Mouse (Mus musculus): Measurements from ENCODE around the gene Ube2v1.

DNA sequence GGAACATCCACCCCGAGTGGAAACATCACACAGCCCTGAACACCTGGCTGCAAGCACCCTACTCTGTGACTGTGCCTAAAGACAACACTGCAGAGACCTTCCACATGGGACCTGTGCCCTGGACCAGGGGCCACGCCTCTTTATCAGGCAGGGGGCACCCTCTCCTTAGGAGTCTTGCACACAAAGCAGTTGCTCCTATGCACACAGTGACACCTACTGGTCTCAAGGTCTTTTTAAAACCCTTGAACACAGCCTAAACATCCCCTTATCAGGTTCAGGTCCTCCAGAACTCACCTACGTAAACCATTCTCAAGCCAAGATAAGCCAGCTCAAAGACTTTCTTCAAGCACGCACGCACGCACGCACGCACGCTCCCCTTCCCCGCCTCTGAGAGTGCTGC, 20.6 kb downstream of the Ube2v1 start:
- TF ChIP-seq MAZ (IDR thresholded peaks at IDR 0.05; ENCODE audit: low read depth, low read length) (no peak), EP300 (IDR thresholded peaks at IDR 0.05; ENCODE audit: low read depth in 1 of 2, low read length in 2 of 2) (no peak), POLR2A (IDR thresholded peaks at IDR 0.05; ENCODE audit: control insufficient read depth in 1 of 2, insufficient read depth in 1 of 2, low read depth in 1 of 2, low read length in 2 of 2, poor library complexity in 1 of 2) (no peak), ZNF384 (IDR thresholded peaks at IDR 0.05; ENCODE audit: low read depth, low read length) (no peak), E2F4 (IDR thresholded peaks at IDR 0.05; ENCODE audit: borderline replicate concordance, low read depth, low read length) (no peak), CTCF (IDR thresholded peaks at IDR 0.05 in 2 of 3, conservative IDR thresholded peaks at IDR 0.05 in 1 of 3; ENCODE audit: control insufficient read depth in 1 of 3, insufficient read depth in 1 of 3, low read depth in 2 of 3, low read length in 3 of 3, poor library complexity in 1 of 3, severe bottlenecking in 1 of 3) (peak in 1 of 3 experiments; percentile 48; a peak in 2 of 6 replicates), ETS1 (IDR thresholded peaks at IDR 0.05; ENCODE audit: low read depth, low read length) (no peak), ZC3H11A (IDR thresholded peaks at IDR 0.05; ENCODE audit: low read depth, low read length) (no peak), TBP (IDR thresholded peaks at IDR 0.05; ENCODE audit: low read depth, low read length) (no peak), MYC (IDR thresholded peaks at IDR 0.05; ENCODE audit: low read depth, low read length) (no peak), ELF1 (IDR thresholded peaks at IDR 0.05; ENCODE audit: low read depth, low read length) (no peak), SMC3 (IDR thresholded peaks at IDR 0.05; ENCODE audit: low read depth, low read length) (0 out of 2 replicates have a peak, but pooled peaks have one; percentile 13), NELFE (IDR thresholded peaks at IDR 0.05; ENCODE audit: low read depth, low read length) (no peak), BHLHE40 (IDR thresholded peaks at IDR 0.05; ENCODE audit: borderline replicate concordance, low read depth, low read length) (no peak)
